Mouse (Mus musculus) neutrophil, adult 5-6 weeks (primary cell): ENCODE results near the gene Oas1h. TPM values are rescaled to one million over a fixed set of nuclear protein-coding genes. Genes with fewer than 3 reads are reported as not detected.
"Not testable (repeated sequence)": the region's sequence is repeated elsewhere in the genome, so short reads cannot be mapped to it uniquely, and the experiment has no call there.

Source experiments
- ATAC-seq: fragments of 151-379, 151-347 bp; 2 replicates; pipeline ENCODE4 v1.8.0; 2017; ENCODE audit warnings: mild to moderate bottlenecking, moderate TSS enrichment; ENCODE audit not compliant: insufficient number of reproducible peaks, poor library complexity, low FRiP score, severe bottlenecking; ENCODE audit errors: extremely low read depth
- total RNA-seq: library from RNA; stranded (forward); fragments of 200-1000 nt; gene quantifications from 2 replicates; pipeline ENCODE4 v1.2.3, GENCODE M21; 2017

Gene Oas1h
- total RNA-seq, 1 experiment from 2014 or later = not detected

DNA sequence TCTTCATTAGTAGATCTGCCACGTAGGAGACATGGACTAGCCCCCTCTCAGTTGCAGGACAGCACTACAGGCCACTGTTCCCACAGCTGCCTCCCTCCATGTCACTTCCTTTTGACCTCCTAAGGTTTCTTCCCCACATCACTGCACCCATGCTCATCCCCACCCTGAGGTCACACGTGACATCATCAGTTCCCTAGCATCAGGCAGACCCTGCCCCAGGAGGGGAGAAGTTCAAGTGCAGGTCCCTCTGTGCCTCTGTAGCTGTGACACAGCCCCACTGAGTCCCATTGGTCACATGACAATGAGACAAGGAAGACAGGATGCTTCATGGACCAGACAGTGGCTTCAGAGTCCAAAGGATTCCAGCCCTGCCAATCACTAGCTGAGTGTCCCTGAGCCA is 16.2 kb downstream of the Oas1h start:
- not testable (repeated sequence) for ATAC-seq

DNA sequence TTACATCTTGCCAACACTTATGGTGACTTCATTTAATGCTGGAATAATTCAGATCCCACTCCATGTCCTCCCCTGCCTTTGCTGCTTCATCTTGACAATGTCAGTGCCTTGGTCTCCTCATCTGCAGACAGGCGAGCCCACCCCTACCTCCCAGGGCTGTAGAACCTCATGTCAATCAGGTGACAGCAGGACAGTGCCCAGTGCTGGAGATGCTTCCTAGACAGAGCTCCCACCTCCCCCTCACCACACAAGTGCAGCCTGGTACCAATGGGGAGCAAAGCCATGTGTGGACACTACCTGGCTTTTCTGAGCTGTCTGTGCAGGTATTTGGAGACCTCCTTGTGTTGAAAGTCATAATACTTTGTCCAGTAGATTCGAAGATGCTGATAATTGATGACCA is 17.6 kb downstream of the Oas1h start:
- not testable (repeated sequence) for ATAC-seq

DNA sequence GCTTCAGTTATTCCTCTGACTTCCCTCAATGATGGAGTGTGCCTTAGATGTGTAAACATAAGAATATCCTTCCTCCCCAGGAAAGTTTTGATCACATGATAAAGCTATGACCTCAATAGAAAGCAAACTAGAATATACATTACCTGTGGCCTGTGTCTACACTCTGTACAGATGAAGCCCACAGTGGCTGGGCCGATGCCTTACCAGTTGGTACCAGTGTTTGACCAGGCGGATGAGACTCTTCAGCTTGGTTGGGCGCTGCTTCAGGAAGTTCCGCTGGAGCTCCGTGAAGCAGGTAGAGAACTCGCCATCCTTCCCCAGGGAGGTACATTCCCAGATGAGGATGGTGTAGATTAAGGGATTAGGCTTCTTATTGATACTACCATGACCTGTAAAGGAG is 20.5 kb downstream of the Oas1h start:
- ATAC-seq = not testable (repeated sequence)

DNA sequence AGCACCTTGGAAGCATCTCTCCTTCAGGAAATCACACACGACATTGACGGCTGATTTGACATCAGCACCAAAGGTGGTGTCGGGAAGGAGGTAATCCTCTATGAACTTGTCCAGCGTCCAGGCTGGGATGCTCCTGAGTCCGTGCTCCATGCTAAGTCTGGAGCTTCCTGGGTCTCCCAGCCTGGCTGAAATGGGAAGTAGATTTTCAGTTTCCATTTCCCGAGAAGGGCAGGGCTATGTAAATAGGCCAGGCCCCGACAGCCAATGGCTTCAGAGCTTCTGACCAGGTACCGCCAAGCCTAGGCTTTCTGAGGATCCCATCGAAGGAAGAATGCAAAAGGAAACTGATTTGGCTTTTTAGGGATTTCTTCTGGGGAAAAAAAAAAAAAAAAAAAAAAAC is 26.2 kb downstream of the Oas1h start, which contains the start of gene Oas1g:
Oas1g (minus strand) TSS at position 201 of the 400 bp plus-strand sequence.
- ATAC-seq = not testable (repeated sequence)

DNA sequence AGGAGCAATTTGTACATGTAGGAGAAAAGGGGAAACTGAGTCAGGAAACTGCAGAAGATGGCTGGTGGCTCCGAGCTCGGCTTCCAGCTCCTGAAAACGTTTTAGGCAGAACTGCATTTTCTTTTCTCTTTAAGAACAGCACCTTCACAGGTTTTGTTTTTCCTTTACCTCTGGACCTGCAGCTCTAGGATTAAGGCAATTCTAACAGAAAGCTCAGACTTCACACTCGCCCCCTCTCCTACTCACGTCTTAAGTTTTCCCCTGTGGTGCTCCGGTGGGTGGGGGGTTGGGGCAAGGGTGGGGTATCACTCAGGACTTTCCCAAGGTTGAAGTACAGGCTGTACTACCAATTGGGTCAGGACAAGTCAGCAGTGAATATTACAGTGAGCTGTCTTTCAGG is 26.6 kb downstream of the Oas1h start:
- ATAC-seq = no peak

DNA sequence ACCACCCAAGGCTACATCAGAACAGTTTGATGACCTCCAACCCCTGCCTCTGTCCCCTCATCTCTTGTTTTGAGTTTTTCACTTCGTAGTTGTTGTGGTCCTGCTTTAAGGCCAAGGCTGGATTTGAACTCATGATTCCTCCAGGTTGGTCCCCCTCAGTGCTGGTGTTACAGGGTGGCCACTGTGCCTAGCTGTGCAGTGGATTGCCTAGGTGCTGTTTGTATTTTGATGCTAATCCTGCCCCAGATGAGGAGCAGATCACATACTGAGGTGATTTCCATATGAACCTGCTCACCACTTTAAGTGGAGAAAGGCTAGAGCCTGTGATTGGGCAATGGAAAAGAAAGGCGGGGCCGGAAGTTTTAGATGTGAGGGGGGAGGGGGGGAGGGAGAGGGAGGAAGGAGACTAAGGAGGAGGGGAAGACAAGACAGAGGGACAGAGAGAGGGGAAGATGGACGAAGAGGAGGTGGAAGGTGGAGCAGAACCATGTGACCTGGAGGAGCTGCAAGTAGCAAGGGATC is 27.1 kb downstream of the Oas1h start:
- not testable (repeated sequence) for ATAC-seq

DNA sequence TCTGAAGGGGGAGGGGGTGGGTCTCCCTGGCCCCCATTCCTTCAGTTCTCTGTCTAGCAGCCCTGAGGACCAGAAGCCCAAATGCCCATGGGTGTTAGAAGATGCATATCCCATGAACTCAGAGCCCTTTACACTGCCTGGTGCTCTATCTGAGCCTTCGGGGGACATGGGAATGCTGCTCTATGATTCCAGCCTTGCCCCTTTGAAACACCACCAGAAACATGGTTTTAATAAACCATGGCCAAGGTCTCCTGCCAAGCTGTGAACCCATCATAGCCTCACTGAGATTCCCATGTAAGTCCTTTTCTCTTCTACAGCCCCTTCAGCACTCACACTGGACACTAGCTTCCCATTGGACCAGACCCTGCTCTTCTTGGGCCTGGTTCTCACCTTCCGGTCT is 28.8 kb downstream of the Oas1h start:
- ATAC-seq = no peak

DNA sequence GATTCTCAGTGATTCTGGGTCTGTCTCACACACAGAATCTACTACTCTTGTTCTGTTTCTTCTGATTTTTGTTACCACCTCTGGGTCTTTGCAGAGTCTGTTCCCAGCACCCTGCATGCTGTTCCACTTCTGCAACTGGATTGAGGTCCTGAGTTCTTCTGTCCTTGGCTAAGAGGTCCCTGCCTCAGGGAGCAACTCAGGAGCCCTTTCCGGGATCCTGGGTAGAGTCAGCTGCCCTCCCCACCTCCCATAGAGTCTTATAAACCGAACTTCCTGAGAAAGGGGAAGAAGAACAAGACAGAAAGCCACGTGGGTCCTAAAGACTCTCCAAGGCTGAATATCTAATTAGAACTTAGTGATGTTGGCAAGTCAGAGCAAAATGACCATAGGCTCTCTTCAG is 29.8 kb downstream of the Oas1h start:
- ATAC-seq = no peak

DNA sequence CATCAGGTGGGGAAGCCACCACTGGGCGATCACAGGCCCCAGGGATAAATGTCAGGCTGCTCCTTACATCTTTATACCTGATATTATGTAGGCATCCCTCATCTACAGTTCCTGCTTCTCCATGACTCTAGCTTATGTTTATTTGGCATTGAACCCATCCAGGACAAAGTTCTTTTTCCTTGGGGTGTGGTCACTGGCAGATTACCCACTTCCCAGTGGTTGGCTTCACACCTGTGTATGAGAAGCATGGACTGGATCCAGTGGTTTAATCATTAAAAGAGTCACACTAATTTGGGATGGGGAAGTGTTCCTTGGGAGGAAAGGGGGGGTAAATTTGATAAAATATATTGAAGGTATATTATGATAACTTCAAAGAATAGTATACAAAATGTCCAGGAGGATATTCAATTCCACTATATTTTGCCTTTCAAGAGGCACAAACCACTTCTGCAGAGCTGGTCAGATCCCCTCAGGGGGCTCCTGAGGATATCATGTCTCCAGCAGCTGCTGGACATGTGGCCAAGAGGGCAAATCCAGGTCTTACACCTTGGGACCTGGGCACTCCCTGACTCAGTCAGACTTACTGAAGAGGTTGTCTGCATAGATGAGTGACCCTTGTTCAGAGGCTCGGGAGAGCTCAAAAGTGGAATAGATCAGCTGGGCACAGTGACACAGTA is 30.5 kb downstream of the Oas1h start:
- not testable (repeated sequence) for ATAC-seq

DNA sequence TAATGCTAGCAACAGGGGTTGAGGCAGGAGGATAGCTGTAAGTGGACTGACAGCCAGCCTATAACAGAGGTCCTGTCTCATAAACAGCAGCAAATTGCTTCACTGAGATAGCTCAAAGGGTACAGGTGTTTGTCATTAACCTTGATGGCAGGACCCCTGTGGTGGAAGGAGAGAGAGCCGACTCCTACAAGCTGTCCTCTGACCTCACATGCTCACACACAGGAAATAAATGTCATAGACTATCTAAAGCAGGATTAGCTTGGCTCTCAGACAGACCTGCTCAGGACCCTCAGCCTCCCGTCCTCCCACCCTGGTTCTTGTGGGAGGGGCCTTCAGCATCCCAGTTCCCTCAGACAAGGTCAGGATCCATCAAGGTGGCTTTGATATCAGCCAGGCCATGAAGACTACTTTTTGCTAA is 31.0 kb downstream of the Oas1h start:
- ATAC-seq = no peak

DNA sequence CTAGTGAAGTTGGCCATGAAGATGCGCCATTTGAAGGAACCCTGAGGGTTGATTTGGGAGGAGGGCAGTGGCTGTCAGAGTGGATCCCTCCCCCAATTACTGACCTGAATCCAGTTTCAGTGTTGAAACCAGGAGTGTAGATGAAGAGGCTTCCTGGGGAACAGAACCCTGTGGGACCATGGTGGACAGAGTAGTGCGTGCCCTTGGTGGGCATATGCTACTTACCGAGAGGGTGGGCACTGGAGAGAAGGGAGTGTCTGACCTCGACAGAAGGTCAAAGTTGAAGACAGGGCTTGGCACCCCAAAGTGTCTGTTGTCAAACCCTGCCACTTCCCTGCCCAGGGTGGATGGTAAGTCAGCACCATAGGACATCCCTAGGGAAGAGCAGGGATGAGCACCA is 32.6 kb downstream of the Oas1h start:
- ATAC-seq = not testable (repeated sequence)

DNA sequence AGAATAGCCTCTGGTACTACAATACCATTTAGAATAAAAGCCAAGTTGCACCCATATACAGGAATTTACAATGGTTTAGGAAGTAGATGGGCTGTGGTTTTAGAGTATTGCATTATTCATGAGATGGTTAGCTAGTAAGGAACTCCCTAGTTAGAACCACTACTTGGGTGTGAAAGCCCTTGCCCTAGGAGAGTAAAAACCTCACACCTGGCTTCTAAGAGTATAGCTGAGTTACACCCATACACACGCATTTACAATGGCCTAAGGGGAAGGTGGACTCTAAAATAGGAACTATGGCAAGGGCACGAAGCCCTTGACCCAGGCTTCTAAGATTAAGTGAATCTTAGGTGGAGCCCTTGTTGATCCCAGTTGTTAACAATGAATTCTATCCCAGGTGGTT is 33.5 kb downstream of the Oas1h start:
- not testable (repeated sequence) for ATAC-seq

DNA sequence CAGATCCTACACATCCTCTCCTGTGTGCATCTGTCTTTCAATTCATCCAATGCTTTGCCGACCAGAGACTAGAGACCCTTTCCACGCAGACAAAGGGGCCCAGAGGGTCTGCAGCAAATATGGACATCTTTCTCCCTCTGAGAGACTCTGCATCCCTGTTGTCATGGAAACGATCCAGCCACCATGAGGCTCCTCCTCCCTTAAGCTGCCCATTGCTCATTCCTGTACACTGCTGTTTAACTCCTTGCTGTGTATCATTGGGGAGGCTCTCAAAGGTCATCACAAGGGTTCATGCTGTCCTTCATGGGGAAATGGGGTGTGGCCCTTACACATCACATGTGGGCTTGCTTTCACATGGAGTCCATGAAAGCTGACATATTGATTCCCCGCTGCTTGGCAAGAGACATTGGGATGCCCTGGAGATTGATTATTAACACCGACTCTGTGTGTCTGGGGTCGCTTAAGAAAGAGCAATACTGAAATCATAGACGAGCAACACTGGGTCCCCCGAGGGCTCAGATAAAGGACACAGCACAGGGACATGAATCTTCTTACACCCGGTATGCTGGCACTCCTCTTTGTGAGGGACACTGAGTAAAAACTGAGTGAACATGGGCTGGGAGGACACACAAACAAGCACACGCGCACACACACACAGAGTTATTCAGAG is 34.1 kb downstream of the Oas1h start:
- ATAC-seq = no peak

DNA sequence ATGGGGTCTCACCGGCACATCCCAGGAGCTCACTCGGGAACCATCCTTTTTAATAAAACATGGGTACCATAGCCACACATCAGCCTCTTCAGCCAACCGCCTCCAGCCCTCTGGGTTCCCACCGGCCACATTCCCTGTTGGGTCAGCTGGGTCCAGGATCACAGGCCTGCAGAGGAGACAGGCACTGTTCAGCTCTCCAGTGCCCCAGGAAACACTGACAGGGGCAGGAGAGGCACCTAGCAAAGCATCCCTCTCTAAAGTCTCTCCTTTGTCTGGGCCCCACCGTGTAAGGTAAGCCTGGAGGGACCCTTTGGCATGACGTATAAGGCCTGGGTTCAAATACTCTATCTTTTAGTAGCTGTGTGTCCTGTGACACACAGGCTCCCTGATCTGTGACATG is 37.1 kb downstream of the Oas1h start:
- no peak for ATAC-seq

DNA sequence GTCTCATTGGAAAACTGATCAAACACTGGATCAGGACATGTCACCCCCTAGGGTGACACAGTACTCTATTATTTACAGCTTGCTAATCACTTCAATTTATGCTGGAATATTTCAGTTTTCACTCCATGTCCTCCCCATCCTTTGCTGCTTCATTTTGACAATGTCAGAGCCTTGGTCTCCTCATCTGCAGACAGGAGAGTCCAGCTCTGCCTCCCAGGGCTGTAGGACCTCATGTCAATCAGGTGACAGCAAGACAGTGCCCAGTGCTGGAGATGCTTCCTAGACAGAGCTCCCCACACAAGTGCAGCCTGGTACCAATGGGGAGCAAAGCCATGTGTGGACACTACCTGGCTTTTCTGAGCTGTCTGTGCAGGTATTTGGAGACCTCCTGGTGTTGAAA is 37.5 kb downstream of the Oas1h start:
- no peak for ATAC-seq

DNA sequence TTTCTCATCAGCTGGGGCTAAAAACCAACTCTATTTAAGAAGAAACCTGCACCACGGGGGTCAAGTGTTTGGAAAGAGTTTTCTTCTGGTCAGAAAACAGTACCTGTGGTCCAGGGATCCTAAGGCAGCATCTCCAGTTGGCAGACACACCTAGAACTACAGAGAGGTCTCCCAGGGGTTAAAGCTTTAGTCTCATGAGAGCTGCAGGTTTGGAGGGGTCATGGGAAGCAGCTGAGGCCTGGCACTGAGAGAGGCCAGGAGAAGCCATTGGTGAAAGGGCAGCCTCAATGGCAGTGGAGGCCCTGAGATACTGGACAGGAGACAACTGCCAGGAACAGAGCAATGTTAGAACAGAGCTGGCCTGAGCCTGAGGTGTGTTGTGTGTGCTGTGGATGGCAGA is 39.4 kb downstream of the Oas1h start:
- ATAC-seq = no peak

DNA sequence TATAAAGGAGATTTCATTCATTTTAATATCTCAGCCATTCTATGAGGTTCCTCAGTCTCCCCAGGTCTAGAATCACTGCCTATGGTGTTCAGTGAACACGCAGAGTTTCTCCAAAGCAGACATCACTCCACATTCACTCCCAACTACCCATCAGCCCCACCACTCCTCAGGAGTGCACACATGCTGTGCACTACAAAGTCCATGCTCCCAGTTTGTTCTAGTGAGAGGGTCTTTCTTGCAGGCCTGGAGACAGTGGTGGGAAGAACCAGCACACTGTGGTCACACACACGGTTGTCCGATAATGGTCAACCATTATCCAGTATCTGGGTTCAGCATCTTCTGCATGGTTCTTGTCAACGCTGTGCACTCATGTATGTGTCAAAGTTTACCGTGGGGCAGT is 40.8 kb downstream of the Oas1h start:
- no peak for ATAC-seq

DNA sequence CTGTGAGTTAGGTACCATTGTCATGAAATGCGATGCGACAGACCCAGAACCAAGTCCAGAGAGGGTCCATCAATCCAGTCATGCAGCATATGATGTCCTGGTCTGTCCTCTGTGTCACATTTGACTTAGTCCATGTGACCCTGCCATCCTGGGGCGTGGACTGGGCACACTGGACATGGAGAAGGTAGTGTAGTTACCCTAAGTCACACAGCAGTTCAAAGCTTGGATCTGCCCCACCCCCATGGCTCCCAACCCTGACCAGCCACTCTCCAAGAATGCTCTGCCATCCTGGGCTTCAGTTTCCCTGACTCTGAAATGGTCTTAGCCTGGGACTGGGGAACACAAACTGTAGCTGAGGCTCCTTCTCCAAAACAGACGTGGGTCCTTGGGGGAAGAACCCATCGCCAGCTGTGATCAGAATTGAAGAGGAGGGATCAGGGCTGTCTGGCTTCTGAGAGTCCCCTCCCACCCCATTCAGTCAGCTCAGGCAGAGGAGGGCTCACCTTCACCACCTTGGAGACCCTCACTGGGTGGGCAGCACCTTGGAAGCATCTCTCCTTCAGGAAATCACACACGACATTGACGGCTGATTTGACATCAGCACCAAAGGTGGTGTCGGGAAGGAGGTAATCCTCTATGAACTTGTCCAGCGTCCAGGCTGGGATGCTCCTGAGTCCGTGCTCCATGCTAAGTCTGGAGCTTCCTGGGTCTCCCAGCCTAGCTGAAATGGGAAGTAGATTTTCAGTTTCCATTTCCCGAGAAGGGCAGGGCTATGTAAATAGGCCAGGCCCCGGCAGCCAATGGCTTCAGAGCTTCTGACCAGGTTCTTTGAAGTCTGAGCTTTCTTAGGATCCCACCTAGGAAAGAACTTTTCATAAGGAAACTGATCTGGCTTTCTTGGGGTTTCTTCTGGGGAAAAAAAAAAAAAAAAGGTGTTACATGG is 45.8 kb downstream of the Oas1h start, which contains the start of gene Oas1a:
Oas1a (minus strand) TSS at position 731 of the 943 bp plus-strand sequence.
- 0 out of 2 replicates have a peak, but pooled peaks have one; percentile 19 for ATAC-seq

DNA sequence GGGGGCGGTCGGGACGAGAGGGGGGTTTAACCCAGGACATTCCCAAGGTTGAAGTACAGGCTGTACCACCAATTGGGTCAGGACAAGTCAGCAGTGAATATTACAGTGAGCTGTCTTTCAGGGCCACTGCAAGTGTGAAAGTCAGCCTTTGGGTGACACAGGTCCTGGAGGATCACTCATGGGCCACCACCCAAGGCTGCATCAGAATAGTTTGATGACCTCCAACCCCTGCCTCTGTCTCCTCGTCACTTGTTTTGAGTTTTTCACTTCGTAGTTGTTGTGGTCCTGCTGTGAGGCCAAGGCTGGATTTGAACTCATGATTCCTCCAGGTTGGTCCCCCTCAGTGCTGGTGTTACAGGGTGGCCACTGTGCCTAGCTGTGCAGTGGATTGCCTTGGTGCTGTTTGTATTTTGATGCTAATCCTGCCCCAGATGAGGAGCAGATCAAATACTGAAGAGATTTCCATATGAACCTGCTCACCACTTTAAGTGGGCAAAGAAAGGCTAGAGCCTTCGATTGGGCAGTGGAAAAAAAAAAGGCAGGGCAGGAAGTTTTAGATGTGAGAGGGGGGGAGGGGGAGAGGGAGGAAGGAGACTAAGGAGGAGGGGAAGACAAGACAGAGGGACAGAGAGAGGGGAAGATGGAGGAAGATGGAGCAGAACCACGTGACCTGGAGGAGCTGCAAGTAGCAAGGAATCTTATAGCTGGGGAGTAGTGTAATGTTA is 47.1 kb downstream of the Oas1h start:
- ATAC-seq = no peak
